Mouse (Mus musculus) kidney, adult 11 months (tissue): Measurements from ENCODE around the gene Trim72.
"Not testable (repeated sequence)": the region's sequence is repeated elsewhere in the genome, so short reads cannot be mapped to it uniquely, and the experiment has no call there.

Source experiments
- DNase-seq: peaks from one replicate; pipeline ENCODE4 v3.0.0; 2022

Gene Trim72

GRCm38 (mm10) chr7:128009715-128010340 lies 6.1 kb downstream of the Trim72 start:
- DNase-seq, result peak; percentile 21

GRCm38 (mm10) chr7:128012136-128012780 lies 8.5 kb downstream of the Trim72 start:
- DNase-seq, result no peak

- DNase-seq, result no peak
Observed at GRCm38 (mm10) chr7:128013116-128013515, 9.4 kb downstream of the Trim72 start.

- DNase-seq, result not testable (repeated sequence)
Observed at GRCm38 (mm10) chr7:128016134-128016533, 12.4 kb downstream of the Trim72 start.

DNA sequence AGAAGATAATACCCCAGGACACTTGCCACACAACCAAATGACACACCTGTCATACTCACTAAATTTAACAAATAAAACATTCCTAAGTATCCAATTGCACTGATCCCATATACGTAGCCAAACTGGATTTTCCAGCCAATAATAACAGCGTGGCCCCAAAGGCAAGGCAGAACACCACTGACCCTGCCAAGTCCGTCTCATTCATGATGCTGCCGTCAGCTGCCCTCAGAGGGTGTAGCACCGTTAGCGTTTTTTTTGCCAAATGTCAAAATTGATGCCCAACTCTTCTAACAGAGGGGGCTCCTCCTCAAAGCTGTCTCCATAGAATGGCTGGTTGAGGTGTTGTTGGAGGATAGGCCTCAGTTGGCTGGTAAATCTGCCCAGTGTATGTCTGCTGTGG lies 12.9 kb downstream of the Trim72 start:
- DNase-seq, result no peak

- no peak for DNase-seq
Observed at GRCm38 (mm10) chr7:128018275-128018674, 14.5 kb downstream of the Trim72 start.

- DNase-seq, result no peak
Observed at GRCm38 (mm10) chr7:128019187-128019586, 15.4 kb downstream of the Trim72 start.

- DNase-seq, result no peak
Observed at GRCm38 (mm10) chr7:128022974-128023373, 19.2 kb downstream of the Trim72 start.

DNA sequence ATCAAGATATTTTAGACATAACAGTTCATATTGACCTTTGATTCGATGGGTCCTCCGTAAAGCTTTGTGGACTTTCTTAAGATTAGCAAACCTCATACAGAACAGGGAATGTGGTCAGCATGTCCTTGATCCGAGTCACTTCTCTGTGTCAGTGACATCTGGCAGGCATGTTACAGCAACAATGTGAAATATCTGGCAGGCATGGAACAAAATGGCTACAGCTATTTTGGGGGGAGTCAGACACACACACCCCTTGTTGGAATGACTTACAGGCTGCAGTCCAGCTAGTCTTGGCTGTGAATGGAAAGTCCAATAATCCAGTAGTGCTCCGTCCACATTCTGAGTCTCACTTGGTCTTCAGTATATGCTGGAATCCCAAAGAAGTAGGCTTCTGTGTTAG lies 19.8 kb downstream of the Trim72 start:
- DNase-seq, result no peak

DNA sequence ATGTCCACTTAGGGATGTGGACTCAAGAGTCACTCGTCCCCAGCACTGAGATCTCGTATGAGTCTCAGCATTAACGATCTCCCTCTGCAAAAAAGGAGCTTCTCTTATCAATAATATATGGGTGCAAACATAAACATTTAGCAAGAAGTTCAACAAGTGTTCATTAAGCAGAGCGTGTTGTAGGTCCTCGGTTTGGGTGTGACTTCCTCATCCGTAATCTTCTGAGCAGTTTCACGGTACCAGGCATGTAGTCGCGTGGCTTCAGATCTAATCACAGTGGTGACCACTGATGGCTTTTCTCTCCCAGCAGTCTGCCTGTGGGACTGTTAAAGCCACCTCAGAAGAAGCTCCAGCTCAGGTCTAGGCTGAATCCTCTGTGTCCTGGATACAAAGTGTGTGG lies 20.6 kb downstream of the Trim72 start:
- no peak for DNase-seq

DNA sequence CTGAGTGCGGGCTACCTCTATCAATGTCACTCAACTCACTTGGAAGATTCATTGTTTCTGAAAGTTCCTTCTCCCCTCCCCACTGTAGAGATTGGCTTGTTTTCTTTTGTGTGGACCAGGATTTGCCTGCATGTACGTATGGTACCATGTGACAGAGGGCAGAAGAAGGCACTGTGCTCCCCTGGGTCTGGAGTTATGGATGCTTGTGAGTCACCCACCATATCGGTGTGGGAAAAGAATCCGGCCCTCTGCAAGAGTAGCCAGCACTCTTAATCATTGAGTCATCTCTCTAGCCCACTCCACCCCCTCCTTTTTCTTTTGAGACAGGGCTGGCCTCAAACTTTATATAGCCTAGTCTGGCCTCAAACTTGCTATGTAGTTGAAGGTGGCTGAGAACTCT lies 21.2 kb downstream of the Trim72 start:
- DNase-seq, result no peak

DNA sequence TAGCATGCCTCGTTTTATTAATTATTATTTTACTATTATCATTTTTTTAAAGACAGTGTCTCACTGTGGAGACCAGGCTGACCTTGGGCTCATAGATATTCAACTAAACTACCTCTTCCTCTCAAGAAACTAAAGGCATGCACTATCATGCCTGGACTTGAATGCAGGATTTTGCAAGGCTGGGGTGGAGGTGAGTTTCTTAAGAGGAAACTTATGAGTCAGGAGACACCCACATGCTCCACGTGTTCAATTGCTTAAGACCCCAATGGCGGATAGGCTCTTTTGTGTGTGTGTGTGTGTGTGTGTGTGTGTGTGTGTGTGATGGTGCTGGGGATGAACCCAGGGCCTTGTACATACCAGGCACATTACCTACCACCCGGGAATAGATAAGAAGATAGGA lies 21.6 kb downstream of the Trim72 start:
- DNase-seq, result no peak

DNA sequence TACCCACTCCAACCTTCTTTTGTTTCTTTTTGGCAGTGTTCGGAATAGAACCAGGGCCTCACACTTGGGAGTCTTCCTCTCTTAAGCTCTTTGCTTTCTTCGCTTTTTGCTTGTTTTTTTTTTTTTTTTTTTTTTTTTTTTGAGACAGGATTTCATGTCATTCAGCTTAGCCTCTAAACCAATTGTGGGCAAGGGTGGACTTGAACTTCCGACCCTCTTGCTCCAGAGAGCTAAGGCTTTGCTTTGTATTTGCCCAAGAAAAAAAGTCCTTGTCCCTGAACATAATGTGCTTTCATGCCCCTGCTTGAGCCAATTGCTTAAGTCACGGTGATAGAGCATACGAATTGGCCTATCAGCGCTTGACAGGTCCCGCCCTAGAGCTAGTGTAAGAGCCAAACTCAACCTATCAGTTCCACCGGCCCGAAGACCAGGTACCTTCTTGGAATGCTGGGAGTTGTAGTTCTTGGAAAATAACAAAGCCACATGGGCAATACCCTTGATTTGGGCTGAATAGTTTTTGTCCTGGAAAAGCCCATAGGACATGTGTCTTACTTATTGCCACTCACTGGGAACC lies 27.7 kb downstream of the Trim72 start:
- DNase-seq, result peak; percentile 11

GRCm38 (mm10) chr7:128032290-128032988 lies 28.7 kb downstream of the Trim72 start:
- DNase-seq, result peak; percentile 6

- DNase-seq, result no peak
Observed at GRCm38 (mm10) chr7:128032989-128033293, 29.2 kb downstream of the Trim72 start.

GRCm38 (mm10) chr7:128033616-128034015 lies 29.9 kb downstream of the Trim72 start:
- DNase-seq, result no peak

- not testable (repeated sequence) for DNase-seq
Observed at GRCm38 (mm10) chr7:128042161-128042820, 38.5 kb downstream of the Trim72 start.

- DNase-seq, result no peak
Observed at GRCm38 (mm10) chr7:128044142-128044785, 40.5 kb downstream of the Trim72 start.

- DNase-seq, result no peak
Observed at GRCm38 (mm10) chr7:128045640-128046039, 41.9 kb downstream of the Trim72 start.

GRCm38 (mm10) chr7:128048819-128049218 lies 45.1 kb downstream of the Trim72 start:
- DNase-seq, result no peak

DNA sequence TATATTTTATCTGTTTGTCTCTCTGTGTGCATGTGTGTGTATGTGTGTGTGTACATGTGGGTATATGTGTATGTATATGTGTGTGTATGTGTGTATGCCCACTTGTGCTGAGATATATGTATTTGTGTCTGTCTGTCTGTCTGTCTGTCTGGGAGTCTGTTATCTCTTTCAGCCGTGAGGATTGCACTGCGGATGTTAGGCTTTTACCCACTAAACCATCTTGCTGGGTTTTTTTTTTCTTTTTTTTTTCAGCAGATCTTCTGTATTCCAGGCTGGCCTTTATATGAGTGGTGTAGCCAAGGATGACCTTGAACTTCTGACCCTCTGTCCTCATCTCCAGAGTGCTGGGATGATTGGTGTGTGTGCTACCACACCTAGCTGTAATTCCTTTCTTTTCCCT lies 45.5 kb downstream of the Trim72 start:
- no peak for DNase-seq

GRCm38 (mm10) chr7:128050739-128051138 lies 47.0 kb downstream of the Trim72 start:
- DNase-seq, result no peak

DNA sequence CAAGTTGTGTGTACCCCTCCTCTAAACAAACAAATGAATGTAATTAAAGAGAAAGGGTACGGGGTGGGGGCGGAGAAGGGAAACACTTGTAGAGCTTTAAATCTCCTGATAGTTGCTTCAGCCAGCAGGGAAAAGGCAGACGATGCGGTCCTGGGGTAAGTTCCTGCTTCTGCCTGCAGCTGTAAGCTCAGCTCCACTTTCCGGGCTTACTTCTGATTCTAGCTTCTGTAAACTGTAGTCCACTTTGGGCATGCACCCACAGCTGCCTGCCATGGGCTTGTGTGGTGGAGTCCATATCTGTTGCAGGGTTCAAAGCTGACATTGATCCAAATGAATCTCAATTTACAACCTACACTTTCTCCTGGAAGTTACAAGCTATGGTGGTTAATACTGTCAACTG lies 49.3 kb downstream of the Trim72 start:
- DNase-seq, result no peak
